Mouse (Mus musculus) stomach, embryonic 16.5 days (tissue): ENCODE results near the gene Gm2832. TPM values are rescaled to one million over a fixed set of nuclear protein-coding genes. Genes with fewer than 3 reads are reported as not detected.
"Not testable (repeated sequence)": the region's sequence is repeated elsewhere in the genome, so short reads cannot be mapped to it uniquely, and the experiment has no call there.

Experiments
- ATAC-seq: fragments of 200-750 bp; cut with Nextera tagmentation; 2 replicates; pipeline ENCODE4 v1.8.0; 2017; ENCODE audit warnings: moderate number of reproducible peaks, moderate TSS enrichment; ENCODE audit not compliant: insufficient read depth, low FRiP score
- H3K27ac ChIP-seq: fragments of 300-500 bp; sonication (generic); 2 replicates; pipeline ENCODE4 v1.5.1; 2014; ENCODE audit warnings: low read length
- H3K27me3 ChIP-seq: fragments of 300-500 bp; sonication (generic); 2 replicates; pipeline ENCODE4 v1.6.1; 2014; ENCODE audit warnings: low read length, control low read depth, mixed read lengths; ENCODE audit not compliant: control insufficient read depth, insufficient read depth
- H3K36me3 ChIP-seq: fragments of 300-500 bp; sonication (generic); 2 replicates; pipeline ENCODE4 v1.6.1; 2014; ENCODE audit warnings: low read length; ENCODE audit not compliant: control insufficient read depth, insufficient read depth
- H3K4me1 ChIP-seq: fragments of 300-500 bp; sonication (generic); 2 replicates; pipeline ENCODE4 v1.6.1; 2014; ENCODE audit warnings: low read length, control low read depth, mixed read lengths; ENCODE audit not compliant: control insufficient read depth, insufficient read depth
- H3K4me2 ChIP-seq: fragments of 300-500 bp; sonication (generic); 2 replicates; pipeline ENCODE4 v1.6.1; 2014; ENCODE audit warnings: low read depth, low read length, mixed read lengths
- H3K4me3 ChIP-seq: fragments of 300-500 bp; sonication (generic); replicated peaks from 2 replicates; pipeline ENCODE4 v1.5.1; 2014; ENCODE audit warnings: mild to moderate bottlenecking, low read length
- H3K9ac ChIP-seq: fragments of 300-500 bp; sonication (generic); 2 replicates; pipeline ENCODE4 v1.6.1; 2014; ENCODE audit warnings: low read length
- H3K9me3 ChIP-seq: fragments of 300-500 bp; sonication (generic); replicated peaks from 2 replicates; pipeline ENCODE4 v1.6.1; 2016; ENCODE audit warnings: low read length, control low read depth; ENCODE audit not compliant: control insufficient read depth
- WGBS: fragments of 180-500 bp; shearing (Covaris S2); extraction: QIAGEN DNeasy Blood & Tissue Kit; methylation state at CpG from one replicate; pipeline ENCODE4 v1.1.7; 2014; 5-methylcytosine and 5-hydroxymethylcytosine counted together
- polyA plus RNA-seq: library from polyadenylated mRNA; unstranded; fragments of >200 nt; fragmentation: Nextera tagmentation; extraction: Ambion mirVana; gene quantifications from 2 replicates; pipeline ENCODE4 v1.2.1, GENCODE M21; 2015

Gene Gm2832
- not detected in 2 replicates for polyA plus RNA-seq

DNA sequence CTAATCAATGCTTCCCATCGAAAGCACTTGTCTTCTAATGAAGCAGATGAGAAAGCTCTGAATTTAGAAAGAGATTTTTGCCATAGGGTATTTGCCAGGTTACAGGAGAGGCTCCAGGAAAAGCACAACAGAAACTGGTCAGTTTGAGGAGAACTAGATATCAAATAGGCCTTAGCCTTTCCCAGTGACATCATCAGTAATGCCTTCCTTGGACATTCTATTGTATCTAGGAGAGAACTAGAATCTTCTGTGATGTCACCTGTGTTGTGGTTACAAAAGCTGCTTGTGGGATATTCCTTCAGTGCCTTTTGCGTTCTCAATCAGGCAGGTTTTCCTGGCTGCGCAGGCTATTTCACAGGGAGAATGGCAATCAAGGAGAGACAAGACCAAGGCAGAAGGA, at the start of gene Gm2832:
Gm2832 (plus strand) TSS at position 301 of the 400 bp plus-strand sequence.
- not testable (repeated sequence) for H3K27me3 ChIP-seq, H3K4me2 ChIP-seq, H3K36me3 ChIP-seq, H3K4me3 ChIP-seq, H3K9ac ChIP-seq, H3K9me3 ChIP-seq, H3K4me1 ChIP-seq, ATAC-seq, H3K27ac ChIP-seq
- WGBS: 86% methylated on average over 2 of the region's 3 CpGs

GRCm38 (mm10) chr14:41263296-41263695, 15.3 kb upstream of the Gm2832 start:
- not testable (repeated sequence) for ATAC-seq, H3K4me1 ChIP-seq, H3K9me3 ChIP-seq, H3K4me3 ChIP-seq, H3K27me3 ChIP-seq, H3K9ac ChIP-seq, H3K27ac ChIP-seq, H3K36me3 ChIP-seq, H3K4me2 ChIP-seq
- 45% methylated on average over 4 of the region's 4 CpGs for WGBS

DNA sequence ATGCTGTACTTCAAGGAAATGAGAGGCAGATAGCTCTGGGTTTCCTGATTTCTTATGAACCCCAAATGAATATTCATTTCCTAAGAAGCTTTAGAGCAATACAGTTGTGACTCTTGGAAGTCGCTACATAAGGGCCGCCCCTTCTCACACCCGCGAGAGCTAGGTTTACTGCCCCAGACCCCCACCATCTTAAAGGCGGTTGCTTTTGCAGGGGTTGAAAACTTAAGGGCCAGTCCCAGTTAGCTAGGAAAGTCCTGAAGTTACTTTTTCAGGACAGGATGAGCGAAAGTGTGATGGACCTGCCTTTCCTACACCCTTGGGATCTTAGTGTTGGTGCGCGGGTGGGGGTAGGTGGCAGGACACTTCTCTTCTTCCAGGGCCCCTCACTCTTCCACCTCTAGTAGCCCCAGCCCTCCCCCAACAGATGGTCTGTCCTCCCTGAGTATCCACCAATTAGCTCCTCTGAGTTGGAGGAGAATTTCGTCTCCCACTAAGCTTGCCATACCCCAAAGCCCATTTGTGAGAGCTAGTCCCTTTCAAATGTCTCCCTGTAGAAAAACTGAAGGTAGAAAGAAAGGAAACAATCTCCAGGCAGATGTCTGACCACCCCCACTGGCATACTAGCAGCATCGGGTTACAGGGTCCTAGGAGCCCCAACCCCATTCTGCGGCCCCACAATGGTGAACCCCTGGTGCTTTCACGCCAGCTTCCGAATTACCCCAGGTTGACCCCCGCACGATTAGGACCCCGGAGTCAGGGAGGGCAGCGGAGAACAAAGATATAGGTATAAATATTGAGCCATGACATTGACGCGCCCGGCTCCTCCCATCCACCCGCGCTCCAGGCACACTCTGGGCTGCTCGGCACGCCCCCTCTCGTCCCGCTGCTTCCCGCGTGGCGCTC, 14.5 kb upstream of the Gm2832 start:
- ATAC-seq: not testable (repeated sequence)
- 7% methylated on average over 26 of the region's 29 CpGs for WGBS

DNA sequence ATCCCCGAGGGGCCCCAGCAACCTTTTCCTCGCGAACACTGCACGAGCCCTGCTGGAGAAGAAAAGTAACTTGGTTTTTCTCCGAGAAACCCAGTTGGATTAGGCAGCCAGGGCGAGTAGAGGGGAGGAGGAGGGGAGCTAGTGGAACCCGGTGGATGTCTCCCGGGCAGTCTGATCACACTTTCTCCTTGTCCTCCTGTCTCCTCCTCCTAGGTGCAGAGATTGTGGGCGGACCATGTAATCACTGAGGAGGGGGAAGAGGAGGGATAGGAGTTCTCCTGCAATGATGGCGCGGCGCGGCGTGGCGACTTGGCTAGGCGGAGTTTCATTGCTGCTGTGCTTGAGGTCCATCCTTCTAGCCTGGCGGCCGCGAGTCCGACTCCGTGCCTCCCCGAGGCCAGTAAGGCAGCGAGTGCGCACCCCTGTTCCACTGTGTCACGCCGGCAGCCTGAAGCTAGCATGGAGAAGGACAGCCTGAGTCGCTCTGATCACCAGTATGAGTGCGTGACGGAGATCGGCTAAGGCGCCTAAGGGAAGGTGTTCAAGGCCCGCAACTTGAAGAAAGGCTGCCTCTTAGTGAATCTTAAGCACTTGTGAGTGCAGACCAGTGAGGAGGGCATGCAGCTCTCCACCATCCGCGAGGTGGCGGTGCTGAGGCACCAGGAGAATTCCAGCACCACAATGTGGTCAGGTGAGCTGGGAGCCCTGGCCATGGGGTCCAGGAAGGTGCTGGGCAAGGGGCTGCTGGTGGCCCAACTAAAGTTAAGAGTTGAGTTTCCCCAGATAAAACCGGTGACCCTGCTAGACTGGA, 13.6 kb upstream of the Gm2832 start:
- WGBS: under 1% methylated on average over 25 of the region's 36 CpGs
- not testable (repeated sequence) for H3K9me3 ChIP-seq, H3K27me3 ChIP-seq, H3K4me1 ChIP-seq, H3K27ac ChIP-seq, H3K9ac ChIP-seq, H3K36me3 ChIP-seq
- peak; percentile 66 for ATAC-seq
- Histone ChIP-seq H3K4me3 (peak overlapping the region; percentile 28), H3K4me2 (peak overlapping the region; percentile 47)

More for the DNA sequence above, 14.5 kb upstream of the Gm2832 start:
- not testable (repeated sequence) for H3K27ac ChIP-seq, H3K4me1 ChIP-seq, H3K9me3 ChIP-seq, H3K9ac ChIP-seq, H3K27me3 ChIP-seq, H3K36me3 ChIP-seq
- Histone ChIP-seq H3K4me2 (peak overlapping the region; percentile 34; the same call in 1 of the 2 replicates), H3K4me3 (peak overlapping the region; percentile 28)

DNA sequence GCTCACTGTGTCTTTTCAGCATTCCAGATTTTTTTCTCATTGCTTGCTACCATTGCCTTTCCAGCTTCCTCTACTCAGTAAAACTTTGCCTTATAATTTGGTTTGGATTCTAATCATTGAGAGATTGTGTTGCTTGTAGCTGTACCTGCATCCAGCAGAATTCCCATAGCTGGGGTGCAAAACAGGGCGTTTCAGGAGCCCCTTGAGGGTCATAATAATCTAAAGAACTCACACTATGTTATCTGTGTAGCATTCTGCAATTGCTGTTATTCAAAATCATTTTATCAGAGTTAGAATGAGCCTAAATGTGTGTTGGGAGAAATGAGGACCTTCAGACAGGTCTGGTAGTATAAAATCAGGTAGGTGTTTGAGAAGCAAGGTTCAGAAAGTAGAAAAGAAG, 7.4 kb downstream of the Gm2832 start:
- H3K4me2 ChIP-seq, H3K9me3 ChIP-seq, H3K27me3 ChIP-seq, H3K36me3 ChIP-seq, H3K4me3 ChIP-seq, ATAC-seq, H3K9ac ChIP-seq, H3K4me1 ChIP-seq, H3K27ac ChIP-seq: not testable (repeated sequence)
- WGBS: 27% methylated on average over 1 of the region's 1 CpGs

Other genes with a start within 250 kb of the Gm2832 start
- gene Dydc2, start 209.6 kb upstream of the Gm2832 start, polyA plus RNA-seq: not detected in 2 replicates
- gene Dydc1, start 205.9 kb upstream of the Gm2832 start, polyA plus RNA-seq: not detected in 2 replicates
- 9.0 and 9.3 TPM in 2 replicates for gene Mat1a, start 173.8 kb upstream of the Gm2832 start, polyA plus RNA-seq
- not detected in 2 replicates for gene Sftpa1, start 147.0 kb upstream of the Gm2832 start, polyA plus RNA-seq
- gene Mbl1, start 127.3 kb upstream of the Gm2832 start, polyA plus RNA-seq: 1.7 and 2.2 TPM in 2 replicates
- gene Sftpd, start 93.7 kb upstream of the Gm2832 start, polyA plus RNA-seq: 0.19 and 0.24 TPM in 2 replicates
- not detected in 2 replicates for gene Gm5798, start 69.8 kb downstream of the Gm2832 start, polyA plus RNA-seq
- gene Gm7945, start 107.6 kb downstream of the Gm2832 start, polyA plus RNA-seq: not detected in 2 replicates
- gene Gm6482, start 129.5 kb downstream of the Gm2832 start, polyA plus RNA-seq: not detected in 2 replicates
- gene Gm7954, start 174.7 kb downstream of the Gm2832 start, polyA plus RNA-seq: not detected in 2 replicates
- not detected in 2 replicates for gene Gm3486, start 210.7 kb downstream of the Gm2832 start, polyA plus RNA-seq